Mouse (Mus musculus) olfactory bulb, adult 2 months (tissue): ENCODE results near the gene Rab6b. TPM values are rescaled to one million over a fixed set of nuclear protein-coding genes. Genes with fewer than 3 reads are reported as not detected.

Experiments used
- H3K27ac ChIP-seq: fragments of 200-500 bp; 2 replicates; pipeline ENCODE4 v1.5.1; 2012; ENCODE audit warnings: low read depth, low read length; ENCODE audit not compliant: insufficient read depth
- H3K4me1 ChIP-seq: fragments of 200-500 bp; 2 replicates; pipeline ENCODE4 v1.6.1; 2012; ENCODE audit warnings: low read length; ENCODE audit not compliant: control insufficient read depth, insufficient read depth
- H3K4me3 ChIP-seq: fragments of 200-500 bp; 2 replicates; pipeline ENCODE4 v1.5.1; 2012; ENCODE audit warnings: mild to moderate bottlenecking, low read depth, low read length, moderate library complexity; ENCODE audit not compliant: insufficient read depth
- CTCF ChIP-seq: fragments of 200-500 bp; IDR thresholded peaks from 2 replicates; pipeline ENCODE4 v1.5.1; 2012; ENCODE audit warnings: low read depth, mild to moderate bottlenecking, low read length, moderate library complexity; ENCODE audit not compliant: insufficient read depth
- POLR2A ChIP-seq: fragments of 200-500 bp; IDR thresholded peaks from 2 replicates; pipeline ENCODE4 v1.6.1; 2012; ENCODE audit warnings: mild to moderate bottlenecking, low read depth, low read length, moderate library complexity; ENCODE audit not compliant: insufficient read depth
- WGBS: fragments of 180-500 bp; shearing (Covaris S2); methylation state at CpG from one replicate; pipeline ENCODE4 v1.1.7; 2018; 5-methylcytosine and 5-hydroxymethylcytosine counted together
- polyA plus RNA-seq: library from polyadenylated mRNA; stranded (reverse); fragments of >200 nt; gene quantifications from 2 replicates; pipeline ENCODE4 v1.2.4, GENCODE M21; 2012; ENCODE audit warnings: low replicate concordance; ENCODE audit not compliant: missing spikeins, insufficient read depth, insufficient read length

The Rab6b gene
- polyA plus RNA-seq, 1 experiment, result 448 TPM

- Histone ChIP-seq H3K4me3 (no peak overlapping the region), H3K27ac (no peak overlapping the region), H3K4me1 (peaks cover 12% of the 10 kb centered on the region)
- 51% methylated on average over 21 of the region's 21 CpGs for WGBS
- TF ChIP-seq CTCF (no peak), POLR2A (no peak)
These were observed 34.6 kb upstream of the Rab6b start for GRCm38 (mm10) chr9:103076836-103077531.

DNA sequence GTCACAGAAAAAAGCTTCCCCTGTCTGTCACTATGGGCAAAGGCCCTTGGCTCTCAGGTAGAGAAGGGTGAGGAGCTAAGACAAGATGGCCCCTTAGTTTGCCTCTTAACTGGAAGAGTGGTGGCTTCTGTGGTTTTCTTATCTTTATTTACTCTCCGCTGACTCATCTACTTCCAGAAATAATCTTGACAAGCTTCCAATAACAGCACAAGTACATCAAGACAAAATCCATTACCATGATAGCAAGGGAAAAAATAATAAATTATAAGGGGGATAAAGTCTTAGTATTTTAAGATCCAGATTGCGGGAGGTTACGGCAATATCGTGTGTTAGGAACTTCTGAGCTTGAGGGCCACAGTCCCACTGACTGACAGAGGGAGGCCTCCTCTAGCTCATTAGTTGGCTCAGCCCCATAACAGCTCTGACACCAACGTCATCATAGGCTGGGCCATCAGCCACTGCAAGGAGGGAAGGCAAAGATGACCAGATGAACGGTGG lies 33.3 kb upstream of the Rab6b start:
- no peak overlapping the region for H3K4me3 ChIP-seq
- no peak overlapping the region for H3K27ac ChIP-seq
- H3K4me1 ChIP-seq, result peaks cover 6% of the 10 kb centered on the region; the same call in 1 of the 2 replicates
- WGBS, result 86% methylated on average over 6 of the region's 6 CpGs
- TF ChIP-seq CTCF (no peak), POLR2A (no peak)

GRCm38 (mm10) chr9:103080211-103080610 lies 31.4 kb upstream of the Rab6b start:
- WGBS, result 97% methylated on average over 3 of the region's 3 CpGs
- Histone ChIP-seq H3K4me3 (no peak overlapping the region), H3K27ac (no peak overlapping the region), H3K4me1 (peaks cover 6% of the 10 kb centered on the region; the same call in 1 of the 2 replicates)
- TF ChIP-seq CTCF (no peak), POLR2A (no peak)

GRCm38 (mm10) chr9:103082246-103082975 lies 29.2 kb upstream of the Rab6b start:
- Histone ChIP-seq H3K27ac (no peak overlapping the region), H3K4me1 (no peaks in the 10 kb centered on the region), H3K4me3 (no peak overlapping the region)
- WGBS, result 70% methylated on average over 8 of the region's 8 CpGs
- TF ChIP-seq POLR2A (no peak), CTCF (no peak)

DNA sequence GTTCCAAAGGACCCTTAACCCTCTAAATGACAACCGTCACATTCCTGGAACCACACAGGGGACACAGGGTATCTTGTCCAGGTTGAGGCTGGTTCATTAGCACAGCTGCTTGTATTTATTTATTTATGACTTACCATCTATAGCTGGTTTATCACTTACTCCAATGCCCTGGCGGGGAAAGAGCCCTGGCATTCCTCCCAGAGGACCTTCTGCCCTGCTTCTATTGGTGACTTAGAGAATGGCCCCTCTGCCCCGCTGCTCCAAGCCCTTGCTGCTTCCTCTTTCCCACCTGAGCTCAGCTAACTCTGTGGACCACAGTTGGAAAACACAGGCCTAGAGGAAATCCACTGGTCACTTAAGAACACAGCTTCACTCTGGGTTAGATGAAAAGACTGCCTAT lies 28.2 kb upstream of the Rab6b start:
- Histone ChIP-seq H3K27ac (no peak overlapping the region), H3K4me3 (no peak overlapping the region), H3K4me1 (no peaks in the 10 kb centered on the region)
- no peak for TF ChIP-seq POLR2A
- no peak for TF ChIP-seq CTCF
- WGBS, result 83% methylated on average over 3 of the region's 3 CpGs

- no peak for TF ChIP-seq POLR2A
- TF ChIP-seq CTCF, result no peak
- WGBS, result 89% methylated on average over 6 of the region's 6 CpGs
- H3K4me3 ChIP-seq, result no peak overlapping the region
- H3K27ac ChIP-seq, result no peak overlapping the region
- no peaks in the 10 kb centered on the region for H3K4me1 ChIP-seq
These were observed 24.9 kb upstream of the Rab6b start for GRCm38 (mm10) chr9:103086736-103087135.

GRCm38 (mm10) chr9:103087301-103087700 lies 24.3 kb upstream of the Rab6b start:
- Histone ChIP-seq H3K4me3 (no peak overlapping the region), H3K4me1 (no peaks in the 10 kb centered on the region), H3K27ac (no peak overlapping the region)
- TF ChIP-seq POLR2A, result no peak
- no peak for TF ChIP-seq CTCF
- WGBS, result 81% methylated on average over 8 of the region's 8 CpGs

GRCm38 (mm10) chr9:103088661-103089060 lies 22.9 kb upstream of the Rab6b start:
- WGBS, result 75% methylated on average over 2 of the region's 2 CpGs
- Histone ChIP-seq H3K27ac (no peak overlapping the region), H3K4me1 (no peaks in the 10 kb centered on the region), H3K4me3 (no peak overlapping the region)
- no peak for TF ChIP-seq CTCF
